Mouse (Mus musculus) left cerebral cortex, postnatal 10 days (tissue): ENCODE measurements at regions not wholly inside any gene's neighbourhood (a gene's known extent, or its start where the extent isn't known, plus 50 kb on each side); places are given as distances from the start of the nearest gene placed in this dataset.

Source experiments
- DNase-seq, 2 experiments: peaks; one replicate each; pipeline ENCODE4 v3.0.0; 2021 to 2022; ENCODE audit warnings: low spot score in 2 of 2, mixed read lengths in 1 of 2; ENCODE audit errors: extremely low spot score in 1 of 2
- intact Hi-C: fragments of 180-260 bp; cut with DNase I; formaldehyde crosslinking; loops from one replicate; pipeline ENCODE4 v1.15.1; 2025

GRCm38 (mm10) chr16:30155486-30156246 is 91.5 kb downstream of the Hes1 start:
- intact Hi-C loops = no loop called here

DNA sequence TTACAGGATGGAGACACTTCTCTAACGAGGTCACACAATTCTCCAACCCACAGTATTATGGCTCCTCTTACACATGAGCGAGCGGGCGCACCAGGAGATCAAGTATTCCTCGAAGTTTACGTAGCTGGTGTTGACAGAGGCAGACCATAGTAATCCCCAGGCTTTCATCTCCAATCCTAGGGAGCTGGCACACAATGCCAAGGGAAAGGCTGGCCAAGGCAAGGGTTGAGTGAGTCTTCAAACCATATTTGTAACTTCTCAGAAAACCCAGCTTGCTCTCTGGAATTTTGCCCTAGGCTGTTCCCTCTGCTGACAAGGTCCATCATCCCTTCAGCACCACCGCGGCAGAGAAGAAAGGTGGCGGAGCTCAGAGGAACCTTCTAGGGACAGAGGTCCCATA is 94.0 kb downstream of the Hes1 start:
- intact Hi-C loops = no loop called here
- DNase-seq = no peak

More at GRCm38 (mm10) chr16:30155486-30156246, 91.5 kb downstream of the Hes1 start:
- DNase-seq = no peak

DNA sequence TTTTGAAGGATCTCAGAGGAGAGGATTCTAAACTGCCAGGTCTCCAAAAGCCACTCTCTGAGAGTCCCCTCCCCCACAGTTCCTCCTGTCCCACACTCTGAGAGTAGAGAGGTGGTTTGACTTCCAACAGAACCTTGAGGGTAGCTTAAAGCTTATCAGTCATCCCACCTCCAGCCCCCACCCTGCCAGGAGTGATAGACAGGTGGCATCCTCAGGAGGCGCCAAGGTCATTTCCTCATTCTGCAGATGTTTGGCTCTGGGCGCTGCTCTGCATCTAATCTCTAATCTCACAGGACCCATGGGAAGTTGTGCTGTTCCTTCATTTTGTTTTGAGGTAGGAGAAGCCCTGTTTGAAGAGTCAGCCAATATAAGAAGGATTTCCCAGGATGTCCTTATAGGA is 96.2 kb downstream of the Hes1 start:
- no peak for DNase-seq
- intact Hi-C loops = no loop called here

GRCm38 (mm10) chr16:30163303-30163702 is 99.1 kb downstream of the Hes1 start:
- no peak for DNase-seq
- intact Hi-C loops = no loop called here

- DNase-seq = no peak
- intact Hi-C loops = no loop called here
Observed at GRCm38 (mm10) chr16:30165667-30166180, 101.5 kb downstream of the Hes1 start.

DNA sequence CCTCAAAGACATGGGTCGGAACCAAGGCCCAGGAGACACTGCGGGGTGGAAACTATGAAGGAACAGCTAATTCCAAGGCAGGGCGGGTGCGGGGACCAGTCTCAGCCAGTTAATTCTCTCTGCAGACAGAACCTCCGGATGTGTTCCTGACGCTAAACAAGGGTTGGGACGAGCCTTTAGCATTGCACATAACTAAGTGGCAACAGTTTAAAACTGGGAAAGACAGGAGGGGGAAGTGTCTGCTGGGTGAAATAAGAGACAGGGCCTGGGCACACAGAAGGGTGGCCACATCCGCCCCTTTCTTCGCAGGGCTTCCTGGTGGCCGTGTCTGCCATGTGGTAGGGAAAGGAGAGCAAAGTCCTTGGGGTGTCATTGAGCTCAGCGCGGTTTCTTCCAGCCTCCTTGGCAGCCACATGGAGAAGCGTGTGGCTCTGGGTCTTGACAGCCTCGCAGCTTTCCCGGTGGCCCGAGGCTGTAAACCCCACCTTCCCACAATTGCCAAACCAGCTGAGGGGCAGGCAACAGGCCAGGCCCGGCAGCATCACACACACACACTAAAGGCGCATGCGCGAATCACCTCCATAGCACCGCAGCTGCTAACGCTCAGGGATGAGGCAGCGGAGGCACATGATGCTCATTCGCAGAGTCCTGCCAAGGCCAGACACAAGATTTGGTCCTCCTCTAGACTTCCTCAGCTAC is 95.8 kb downstream of the Cpn2 start:
- intact Hi-C loops = no loop called here

GRCm38 (mm10) chr16:30172136-30172731 is 95.1 kb downstream of the Cpn2 start:
- DNase-seq = no peak
- intact Hi-C loops = no loop called here

More for the DNA sequence above, 95.8 kb downstream of the Cpn2 start:
- peak; percentile 56 to 71 for DNase-seq

- peak; percentile 58 to 69 for DNase-seq
- intact Hi-C loops = no loop called here
Observed at GRCm38 (mm10) chr16:30172798-30173202, 94.5 kb downstream of the Cpn2 start.

GRCm38 (mm10) chr16:30173953-30174874 is 93.1 kb downstream of the Cpn2 start:
- no peak for DNase-seq
- intact Hi-C loops = no loop called here

DNA sequence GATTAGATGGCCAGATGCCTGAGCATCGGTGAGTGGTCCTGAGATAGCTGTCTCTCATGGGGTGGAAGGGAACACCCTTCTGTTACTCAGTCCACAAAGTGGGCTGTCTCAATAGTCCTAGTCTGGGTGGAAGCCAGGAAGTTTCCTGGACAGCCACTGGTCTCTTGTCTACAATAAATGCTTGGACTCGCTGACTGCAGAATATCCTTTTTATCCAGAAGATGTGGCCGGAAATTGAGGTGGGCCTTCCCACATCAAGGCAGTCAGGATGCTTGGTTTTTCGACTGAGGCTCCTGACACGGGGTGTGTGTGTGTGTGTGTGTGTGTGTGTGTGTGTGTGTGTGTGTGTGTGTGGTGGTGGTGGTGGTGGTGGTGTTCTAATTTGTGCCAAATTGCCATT is 91.0 kb downstream of the Cpn2 start:
- DNase-seq = no peak
- intact Hi-C loops = no loop called here

- intact Hi-C loops = no loop called here
- no peak for DNase-seq
Observed at GRCm38 (mm10) chr16:30177769-30178168, 89.5 kb downstream of the Cpn2 start.

DNA sequence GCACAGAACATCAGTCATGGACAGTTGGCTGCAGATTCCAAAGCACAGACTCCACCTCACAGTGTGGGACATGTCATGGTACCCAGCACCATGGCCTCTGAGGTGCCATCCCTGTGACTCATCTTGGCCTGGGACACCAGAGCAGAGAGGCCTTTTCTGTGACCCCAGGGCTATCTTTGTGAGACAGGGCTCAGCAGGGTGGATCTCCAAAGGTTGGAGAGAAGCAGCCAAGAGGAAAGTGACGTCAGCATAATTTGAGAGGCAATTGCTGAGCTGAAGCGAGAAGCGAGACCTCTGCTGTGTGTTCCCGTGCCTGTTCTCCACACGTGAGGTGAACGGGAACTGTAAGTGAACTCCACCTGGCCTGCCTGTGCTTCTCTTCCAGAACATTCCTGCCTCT is 88.7 kb downstream of the Cpn2 start:
- intact Hi-C loops = no loop called here
- DNase-seq = no peak

GRCm38 (mm10) chr16:30179504-30179976 is 87.8 kb downstream of the Cpn2 start:
- no peak for DNase-seq
- intact Hi-C loops = no loop called here

DNA sequence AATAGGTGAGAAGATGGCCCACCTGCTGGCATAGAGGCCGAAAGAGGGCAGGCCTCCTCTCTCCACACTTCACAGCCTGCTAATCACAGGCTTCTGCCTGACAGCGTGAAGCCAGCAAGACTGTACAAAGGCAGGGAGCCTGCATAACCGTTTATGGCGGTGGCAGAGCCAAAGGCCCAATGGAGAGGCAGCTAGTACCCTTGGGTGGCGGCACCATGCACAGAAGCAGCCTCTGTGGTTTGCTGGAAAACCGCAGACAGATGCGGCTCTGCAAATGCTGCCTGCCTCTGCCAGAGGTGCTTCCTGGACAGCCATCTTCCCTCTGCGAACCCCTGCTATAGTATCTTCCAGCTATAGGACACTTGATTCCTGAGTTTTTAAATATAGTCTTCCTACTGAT is 86.2 kb downstream of the Cpn2 start:
- DNase-seq = no peak
- intact Hi-C loops = no loop called here

DNA sequence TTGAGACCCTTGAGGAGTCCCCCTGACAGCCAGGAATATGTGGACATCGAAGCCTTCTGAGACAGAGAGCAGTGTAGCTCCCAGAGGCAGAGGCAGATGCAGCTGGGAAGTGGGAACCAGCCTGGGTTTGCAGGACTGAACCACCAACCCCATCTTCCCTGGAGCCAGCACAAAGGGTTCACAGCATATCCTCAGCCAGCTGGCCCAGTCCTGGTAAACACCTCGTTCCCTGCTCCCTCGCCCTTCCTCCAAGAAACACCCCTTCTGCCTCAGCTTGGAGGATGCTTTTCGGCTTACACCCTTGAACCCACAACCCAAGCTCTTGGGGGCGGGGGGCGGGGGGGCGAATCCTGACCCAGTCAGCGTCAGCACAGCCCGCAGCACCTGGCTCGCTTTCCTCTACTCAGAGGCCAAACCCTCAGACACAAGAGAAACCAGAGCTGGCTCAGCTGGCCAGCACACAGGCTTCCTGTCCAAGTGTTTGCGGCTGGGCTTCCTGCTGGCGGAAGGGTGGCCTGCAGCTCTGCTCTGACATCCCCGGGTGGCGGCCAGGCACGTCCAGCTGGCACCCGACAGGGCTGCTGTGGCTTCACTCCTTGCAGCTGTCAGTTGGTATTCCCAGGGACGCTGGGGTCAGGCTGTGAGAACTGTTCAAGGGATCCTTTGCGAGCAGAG is 82.6 kb downstream of the Cpn2 start:
- peak; percentile 68 to 93 for DNase-seq
- intact Hi-C loops = no loop called here

GRCm38 (mm10) chr16:30185707-30186106 is 81.6 kb downstream of the Cpn2 start:
- intact Hi-C loops = no loop called here
- DNase-seq = no peak

- intact Hi-C loops = no loop called here
Observed at GRCm38 (mm10) chr16:30186201-30186700, 81.0 kb downstream of the Cpn2 start.

GRCm38 (mm10) chr16:30186701-30187270 is 80.5 kb downstream of the Cpn2 start:
- intact Hi-C loops = no loop called here
- DNase-seq = no peak

More at GRCm38 (mm10) chr16:30186201-30186700, 81.0 kb downstream of the Cpn2 start:
- DNase-seq = no peak
